Mouse (Mus musculus): ENCODE measurements around the gene Prss28. TPM values are rescaled to one million over a fixed set of nuclear protein-coding genes. Genes with fewer than 3 reads are reported as not detected.

The Prss28 gene
- total RNA-seq, 2 experiments from 2014 or later: not detected

DNA sequence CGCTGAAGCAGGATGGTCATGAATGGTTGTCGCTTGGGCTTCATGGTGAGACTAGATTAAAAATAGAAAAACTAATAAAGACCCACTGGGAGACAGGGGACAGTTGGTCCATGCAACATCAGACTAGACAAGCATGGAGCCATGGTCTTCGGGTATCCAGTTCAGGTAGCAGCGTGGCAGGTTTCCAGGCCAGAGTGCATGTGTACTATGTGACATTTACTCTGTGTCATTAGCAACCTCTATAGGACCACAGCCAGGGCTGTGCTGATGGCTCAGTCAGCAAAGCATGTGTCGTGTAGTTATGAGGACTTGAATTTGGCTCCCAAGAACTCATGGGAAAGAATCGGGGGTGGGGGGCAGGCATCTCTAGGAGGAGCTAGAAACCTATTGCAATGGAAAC lies 31.6 kb downstream of the Prss28 start:
- no peak for DNase-seq (ENCODE audit: low spot score in 2 of 2)

DNA sequence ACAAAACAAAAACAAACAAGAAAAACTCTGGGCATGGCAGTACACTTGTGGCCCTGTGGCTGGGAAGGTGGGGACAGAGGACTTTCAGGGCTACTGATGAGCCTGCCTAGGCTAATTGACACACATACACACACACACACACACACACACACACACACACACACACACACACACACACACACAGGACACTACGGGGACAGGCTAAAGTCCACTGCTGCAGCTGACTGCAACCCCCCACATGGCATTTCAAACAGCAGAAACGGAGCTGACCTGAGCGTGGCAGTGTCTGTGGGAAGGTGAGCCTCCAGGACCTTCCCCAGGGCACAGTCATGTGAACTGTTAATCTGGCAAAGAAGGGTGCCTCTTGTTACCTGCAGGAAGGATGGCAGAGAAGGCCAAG lies 33.0 kb downstream of the Prss28 start:
- DNase-seq (ENCODE audit: low spot score in 2 of 2): no peak

DNA sequence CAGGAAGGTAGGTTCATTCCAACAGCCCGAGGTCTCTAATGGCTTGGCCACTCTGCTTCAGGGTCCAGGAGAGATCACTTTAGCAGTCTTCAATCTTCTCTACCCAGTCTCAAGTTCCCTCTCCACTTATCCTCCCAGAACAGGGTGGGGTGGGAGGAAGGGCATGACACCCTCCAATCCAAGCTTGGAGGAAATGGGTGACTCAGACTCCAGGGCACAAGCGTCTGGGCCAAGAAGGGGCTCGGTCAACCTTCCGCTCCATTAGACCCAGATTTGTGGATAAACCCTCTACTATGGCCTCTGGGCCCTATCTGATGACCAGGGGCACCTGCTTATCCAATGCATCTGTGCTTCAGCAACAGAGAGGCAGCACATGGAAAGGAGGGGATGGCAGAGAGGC lies 37.0 kb downstream of the Prss28 start, which contains the start of gene Tpsab1:
Gene Tpsab1 (minus strand): TSS at position 101 of the 400 bp plus-strand sequence.
- DNase-seq (ENCODE audit: low spot score in 2 of 2): no peak

DNA sequence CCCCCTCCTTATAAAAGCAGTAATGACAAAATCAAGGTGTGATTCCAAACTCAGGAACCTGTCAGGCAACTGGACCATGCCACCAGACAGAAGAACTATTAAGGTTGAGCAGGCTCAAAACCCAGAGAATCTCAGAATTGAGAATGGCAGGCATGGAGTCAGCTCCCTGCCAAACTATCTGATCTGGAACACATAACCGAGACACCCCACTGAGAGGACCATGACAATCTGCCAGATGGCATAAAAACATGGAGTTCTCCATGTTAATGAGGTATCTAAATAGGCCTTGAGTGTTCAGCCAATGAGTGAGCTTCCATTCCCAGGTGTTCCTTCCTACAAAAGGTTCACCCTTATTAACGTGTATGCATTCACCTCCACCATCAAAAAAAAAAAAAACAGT lies 52.8 kb downstream of the Prss28 start:
- DNase-seq (ENCODE audit: low spot score in 2 of 2): peak in 1 of 2 experiments; percentile 9

Other genes starting within 250 kb of the Prss28 start
- gene Tmem204, start 225.1 kb upstream of the Prss28 start, total RNA-seq (2021): 1 to 10 TPM; 7.4 to 7.9 TPM
- gene Telo2, start 192.7 kb upstream of the Prss28 start, total RNA-seq (2021): 10 to 100 TPM; 36.5 to 43.3 TPM
- gene Ptx4, start 187.9 kb upstream of the Prss28 start, total RNA-seq (2021): 1 to 10 TPM in 1 of 2 experiments, under 1 TPM in 1; 0.89 to 1.4 TPM
- 10 to 100 TPM; 40.3 to 46.5 TPM for gene Clcn7, start 175.3 kb upstream of the Prss28 start, total RNA-seq (2021)
- under 1 TPM in 1 of 2 experiments, not detected in 1; 0.18 TPM for gene Ccdc154, start 146.2 kb upstream of the Prss28 start, total RNA-seq (2021)
- not detected for gene Gm38655, start 133.2 kb upstream of the Prss28 start, total RNA-seq (2021)
- gene BC003965, start 124.1 kb upstream of the Prss28 start, total RNA-seq (2021): 10 to 100 TPM; 18.2 to 19.0 TPM
- 10 to 100 TPM; 32.0 to 33.7 TPM for gene Unkl, start 120.2 kb upstream of the Prss28 start, total RNA-seq (2021)
- gene Gnptg, start 68.5 kb upstream of the Prss28 start, total RNA-seq (2021): 10 to 100 TPM; 59.1 to 62.9 TPM
- 10 to 100 TPM; 31.0 to 35.6 TPM for gene Tsr3, start 68.5 kb upstream of the Prss28 start, total RNA-seq (2021)
- gene Baiap3, start 52.3 kb upstream of the Prss28 start, total RNA-seq (2021): 10 to 100 TPM; 13.7 to 14.6 TPM
- 100 to 1,000 TPM; 238 to 255 TPM for gene Ube2i, start 34.0 kb upstream of the Prss28 start, total RNA-seq (2021)
- gene Prss34, start 10.3 kb upstream of the Prss28 start, total RNA-seq (2021): not detected
- gene Prss29, start 10.0 kb downstream of the Prss28 start, total RNA-seq (2021): not detected
- not detected for gene Tpsab1, start 36.9 kb downstream of the Prss28 start, total RNA-seq (2021)
- 1 to 10 TPM in 1 of 2 experiments, under 1 TPM in 1; 0.42 to 1.0 TPM for gene Tpsb2, start 57.7 kb downstream of the Prss28 start, total RNA-seq (2021)
- not detected for gene Tpsg1, start 60.6 kb downstream of the Prss28 start, total RNA-seq (2021)
- gene Cacna1h, start 125.1 kb downstream of the Prss28 start, total RNA-seq (2021): 100 to 1,000 TPM in 1 of 2 experiments, 10 to 100 TPM in 1; 91.4 to 104 TPM
- 1 to 10 TPM; 1.3 to 3.1 TPM for gene Tekt4, start 146.0 kb downstream of the Prss28 start, total RNA-seq (2021)
- under 1 TPM; 0.18 to 0.38 TPM for gene Sstr5, start 188.6 kb downstream of the Prss28 start, total RNA-seq (2021)

Measured in layer of hippocampus, postnatal 10 days (tissue).